Mouse (Mus musculus) layer of hippocampus, postnatal 10 days (tissue): Measurements from ENCODE around the gene Rrp36. TPM values are rescaled to one million over a fixed set of nuclear protein-coding genes. Genes with fewer than 3 reads are reported as not detected.

ENCODE experiments used
- DNase-seq, 2 experiments: peaks; one replicate each; pipeline ENCODE4 v3.0.0; 2021; ENCODE audit warnings: low spot score in 2 of 2
- total RNA-seq, 2 experiments: library from RNA; stranded (reverse); gene quantifications; 2 replicates each; pipeline ENCODE4 v1.2.3; 2021

The Rrp36 gene
- total RNA-seq, 2 experiments from 2014 or later: 18.0 to 20.7 TPM

DNA sequence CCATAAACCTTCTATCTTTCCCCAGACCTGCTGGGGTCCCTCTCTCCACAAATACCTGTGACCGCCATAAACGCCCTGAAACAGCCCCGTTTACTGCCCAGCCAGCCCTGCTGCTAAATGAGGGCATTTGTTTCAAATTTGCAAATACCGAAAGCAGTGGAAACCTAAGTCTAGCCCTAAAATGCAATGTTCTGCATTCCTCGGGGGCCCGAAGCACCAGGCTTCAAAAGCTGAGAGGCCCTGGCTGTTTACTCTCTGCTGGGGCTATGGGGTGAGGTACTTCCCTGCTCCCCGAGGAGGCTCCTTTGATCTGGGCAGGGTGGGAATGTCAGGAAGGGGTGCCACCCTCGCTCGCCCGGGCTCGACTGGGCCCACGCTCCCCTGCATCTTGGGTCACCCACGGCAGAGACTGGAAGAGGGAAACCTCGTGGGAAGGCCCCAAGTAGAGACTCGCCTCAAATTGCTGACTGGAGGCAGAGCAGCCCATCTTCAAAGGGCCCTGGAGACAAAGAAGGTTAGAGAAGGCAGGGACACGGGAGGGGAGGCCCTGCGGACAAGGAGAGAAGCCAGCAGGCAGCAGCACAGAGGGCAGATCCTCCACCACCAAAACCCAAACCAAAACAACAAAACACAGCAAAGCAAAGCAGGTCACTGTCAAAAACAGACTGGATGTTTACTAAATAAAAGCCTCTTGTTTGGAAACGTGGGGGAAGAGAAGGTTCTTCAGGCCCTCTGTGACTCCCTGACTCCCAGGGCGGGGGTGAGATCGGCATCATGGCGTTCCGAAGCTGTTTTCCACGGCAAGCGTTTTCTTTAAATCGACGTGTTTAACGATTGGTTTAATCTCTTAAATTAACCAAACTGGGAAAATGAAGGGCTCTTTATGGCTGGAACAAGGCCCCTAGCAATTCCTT is 55.1 kb downstream of the Rrp36 start:
- no peak for DNase-seq

DNA sequence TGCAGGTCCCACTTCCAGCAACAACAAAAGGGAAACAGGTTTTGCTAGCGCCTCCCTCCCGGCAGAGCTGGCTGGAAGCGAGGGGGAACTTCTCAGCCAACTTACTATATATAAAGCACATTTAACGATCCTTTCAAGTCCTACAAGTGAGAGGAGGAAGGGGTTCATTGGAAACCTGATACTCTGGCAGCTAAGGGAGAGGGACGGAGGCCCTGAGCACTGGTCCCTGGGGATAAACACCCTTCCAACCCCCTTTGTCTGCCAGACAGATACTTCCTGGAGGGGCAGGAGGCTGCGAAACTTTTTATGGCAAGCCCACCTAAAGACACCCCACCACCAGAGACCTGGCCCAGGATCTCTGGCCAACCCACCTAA is 55.8 kb downstream of the Rrp36 start:
- DNase-seq: no peak

DNA sequence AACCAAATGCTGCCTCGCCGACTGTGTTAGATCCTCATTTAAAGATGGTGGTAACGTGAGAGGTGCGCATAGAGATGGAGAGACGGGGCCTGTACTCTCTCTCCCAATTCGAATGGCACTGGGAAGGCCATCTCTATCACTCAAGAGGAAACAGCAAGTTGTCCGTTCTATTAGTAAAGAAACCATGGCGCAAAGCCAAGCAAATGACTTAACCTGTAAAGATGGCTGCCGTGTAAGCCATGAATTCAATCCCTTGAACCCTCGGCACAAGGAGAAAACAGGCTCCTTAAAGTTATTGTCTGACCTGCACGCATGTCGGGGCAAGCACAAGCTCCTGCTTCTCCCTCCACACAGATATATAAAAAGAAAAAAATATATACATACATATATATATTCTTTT is 56.4 kb downstream of the Rrp36 start:
- DNase-seq: no peak

Other genes starting within 250 kb of the Rrp36 start
- gene Crip3, start 245.4 kb downstream of the Rrp36 start, total RNA-seq: 1 to 10 TPM; 3.0 to 4.4 TPM
- gene Slc22a7, start 235.9 kb downstream of the Rrp36 start, total RNA-seq: under 1 TPM; 0.48 to 0.76 TPM
- gene Ttbk1, start 186.7 kb downstream of the Rrp36 start, total RNA-seq: 100 to 1,000 TPM; 106 to 107 TPM
- gene Dnph1, start 177.6 kb downstream of the Rrp36 start, total RNA-seq: 1 to 10 TPM; 6.0 to 7.6 TPM
- 10 to 100 TPM; 42.1 to 52.6 TPM for gene Cul9, start 128.0 kb downstream of the Rrp36 start, total RNA-seq
- 10 to 100 TPM; 46.4 to 53.9 TPM for gene Srf, start 118.2 kb downstream of the Rrp36 start, total RNA-seq
- gene Ptk7, start 44.8 kb downstream of the Rrp36 start, total RNA-seq: 10 to 100 TPM; 16.4 to 18.9 TPM
- 10 to 100 TPM; 13.4 to 14.0 TPM for gene Klc4, start 28.3 kb downstream of the Rrp36 start, total RNA-seq
- gene Mrpl2, start 28.1 kb downstream of the Rrp36 start, total RNA-seq: 10 to 100 TPM; 52.4 to 54.0 TPM
- gene Cul7, start 24.0 kb downstream of the Rrp36 start, total RNA-seq: 10 to 100 TPM; 33.6 to 35.0 TPM
- gene Mea1, start 4.4 kb upstream of the Rrp36 start, total RNA-seq: 100 to 1,000 TPM; 118 TPM
- gene Klhdc3, start 6.6 kb upstream of the Rrp36 start, total RNA-seq: 100 to 1,000 TPM; 153 to 160 TPM
- gene Ppp2r5d, start 30.8 kb upstream of the Rrp36 start, total RNA-seq: 10 to 100 TPM; 91.8 to 94.1 TPM
- gene Pex6, start 37.1 kb upstream of the Rrp36 start, total RNA-seq: 10 to 100 TPM; 28.4 to 33.9 TPM
- under 1 TPM; 0.33 to 0.59 TPM for gene Gnmt, start 54.8 kb upstream of the Rrp36 start, total RNA-seq
- gene Cnpy3, start 77.9 kb upstream of the Rrp36 start, total RNA-seq: 10 to 100 TPM; 48.2 to 56.3 TPM
- gene Ptcra, start 89.4 kb upstream of the Rrp36 start, total RNA-seq: not detected
- 10 to 100 TPM; 15.0 to 17.1 TPM for gene 2310039H08Rik, start 98.3 kb upstream of the Rrp36 start, total RNA-seq
- gene Rpl7l1, start 108.3 kb upstream of the Rrp36 start, total RNA-seq: 10 to 100 TPM; 54.3 to 57.4 TPM
- 10 to 100 TPM; 29.7 to 32.8 TPM for gene Bicral, start 184.1 kb upstream of the Rrp36 start, total RNA-seq
- gene Tbcc, start 216.3 kb upstream of the Rrp36 start, total RNA-seq: 10 to 100 TPM; 39.0 to 47.5 TPM
- under 1 TPM in 1 of 2 experiments, not detected in 1; 0.14 TPM for gene Prph2, start 236.1 kb upstream of the Rrp36 start, total RNA-seq